Mouse (Mus musculus): ENCODE measurements around the gene Dpm2.

Gene Dpm2

GRCm38 (mm10) chr2:32582830-32583799 lies 12.5 kb downstream of the Dpm2 start:
- DNase-seq (ENCODE audit: low spot score) = peak; percentile 72

GRCm38 (mm10) chr2:32585149-32585714 lies 14.6 kb downstream of the Dpm2 start:
- DNase-seq (ENCODE audit: low spot score) = no peak

GRCm38 (mm10) chr2:32586871-32587351 lies 16.3 kb downstream of the Dpm2 start, which contains the start of gene St6galnac4:
St6galnac4 (plus strand) TSS chr2:32587095.
- DNase-seq (ENCODE audit: low spot score) = peak; percentile 83

GRCm38 (mm10) chr2:32587731-32588321 lies 17.2 kb downstream of the Dpm2 start:
- DNase-seq (ENCODE audit: low spot score) = no peak

- no peak for DNase-seq (ENCODE audit: low spot score)
Observed at GRCm38 (mm10) chr2:32589213-32589795, 18.6 kb downstream of the Dpm2 start.

- DNase-seq (ENCODE audit: low spot score) = no peak
Observed at GRCm38 (mm10) chr2:32590224-32590623, 19.6 kb downstream of the Dpm2 start.

GRCm38 (mm10) chr2:32591249-32591648 lies 20.6 kb downstream of the Dpm2 start:
- DNase-seq (ENCODE audit: low spot score) = no peak

- no peak for DNase-seq (ENCODE audit: low spot score)
Observed at GRCm38 (mm10) chr2:32596725-32597124, 26.1 kb downstream of the Dpm2 start.

- DNase-seq (ENCODE audit: low spot score) = no peak
Observed at GRCm38 (mm10) chr2:32597248-32597647, 26.6 kb downstream of the Dpm2 start.

GRCm38 (mm10) chr2:32597699-32598098 lies 27.0 kb downstream of the Dpm2 start:
- no peak for DNase-seq (ENCODE audit: low spot score)

- DNase-seq (ENCODE audit: low spot score) = no peak
Observed at GRCm38 (mm10) chr2:32598506-32598905, 27.8 kb downstream of the Dpm2 start.

GRCm38 (mm10) chr2:32599409-32599808 lies 28.8 kb downstream of the Dpm2 start, which contains the start of gene St6galnac6:
St6galnac6 (plus strand) TSS chr2:32599709.
- DNase-seq (ENCODE audit: low spot score) = no peak

- no peak for DNase-seq (ENCODE audit: low spot score)
Observed at GRCm38 (mm10) chr2:32601417-32602065, 30.9 kb downstream of the Dpm2 start.

- peak; percentile 87 for DNase-seq (ENCODE audit: low spot score)
Observed at GRCm38 (mm10) chr2:32602600-32603054, 32.0 kb downstream of the Dpm2 start.

GRCm38 (mm10) chr2:32604631-32605030 lies 34.0 kb downstream of the Dpm2 start:
- no peak for DNase-seq (ENCODE audit: low spot score)

- DNase-seq (ENCODE audit: low spot score) = peak; percentile 78
Observed at GRCm38 (mm10) chr2:32606161-32607142, 35.8 kb downstream of the Dpm2 start.

GRCm38 (mm10) chr2:32607262-32607947 lies 36.7 kb downstream of the Dpm2 start:
- DNase-seq (ENCODE audit: low spot score) = no peak

GRCm38 (mm10) chr2:32608141-32608777 lies 37.6 kb downstream of the Dpm2 start:
- peak; percentile 53 for DNase-seq (ENCODE audit: low spot score)

GRCm38 (mm10) chr2:32608778-32609435 lies 38.2 kb downstream of the Dpm2 start:
- DNase-seq (ENCODE audit: low spot score) = no peak
